Mouse (Mus musculus): ENCODE data around the gene Fry.

Fry gene

DNA sequence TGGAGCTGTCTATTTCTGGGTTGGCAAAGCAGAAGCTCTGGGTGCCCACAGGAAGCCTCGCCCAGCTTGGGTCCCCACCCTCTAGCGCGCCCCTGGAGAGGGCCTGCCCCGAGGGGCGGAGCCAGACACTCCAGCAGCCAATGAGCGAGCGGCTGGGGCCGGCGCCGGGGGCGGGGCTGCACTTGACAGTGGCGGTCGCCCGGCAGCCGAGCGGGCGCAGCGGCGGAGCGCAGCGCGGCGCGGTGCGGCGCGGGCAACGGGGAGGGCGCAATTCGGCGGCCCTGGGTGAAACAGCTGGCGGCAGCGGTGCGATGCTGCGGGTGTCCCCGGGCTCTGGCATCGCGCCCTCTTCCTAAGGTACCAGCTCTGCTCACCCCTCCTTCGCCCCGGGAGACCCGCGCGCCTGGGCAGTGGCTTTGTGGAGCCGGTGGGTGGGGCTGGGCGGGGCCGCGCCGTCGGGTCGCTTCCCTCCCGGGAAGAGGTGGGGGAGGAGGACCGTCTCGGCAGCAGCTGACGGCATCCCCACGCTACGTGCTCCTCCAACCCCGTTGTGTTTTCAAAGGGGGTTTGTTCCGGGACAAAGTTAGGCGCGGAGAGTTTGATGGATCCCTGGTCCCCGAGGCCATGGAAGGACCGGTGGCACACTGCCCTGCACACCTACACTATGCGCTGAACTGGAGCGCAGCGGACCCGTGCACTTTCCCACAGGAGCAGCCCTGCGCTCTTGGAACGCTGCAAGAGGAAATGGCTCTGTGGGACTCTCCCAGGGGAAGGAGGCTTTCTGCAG is at the start of gene Fry:
Gene Fry, plus strand, starts transcription at position 191 of the 787 bp plus-strand sequence.
- DNase-seq (ENCODE audit: low spot score), result peak; percentile 85

- peak; percentile 7 for DNase-seq (ENCODE audit: low spot score)
These were observed 48.4 kb upstream of the Fry start for GRCm38 (mm10) chr5:150070086-150070485.

GRCm38 (mm10) chr5:150071738-150072137 is 46.7 kb upstream of the Fry start:
- no peak for DNase-seq (ENCODE audit: low spot score)

GRCm38 (mm10) chr5:150079866-150080797 is 38.3 kb upstream of the Fry start:
- DNase-seq (ENCODE audit: low spot score), result no peak

GRCm38 (mm10) chr5:150082696-150083095 is 35.7 kb upstream of the Fry start:
- DNase-seq (ENCODE audit: low spot score), result no peak

DNA sequence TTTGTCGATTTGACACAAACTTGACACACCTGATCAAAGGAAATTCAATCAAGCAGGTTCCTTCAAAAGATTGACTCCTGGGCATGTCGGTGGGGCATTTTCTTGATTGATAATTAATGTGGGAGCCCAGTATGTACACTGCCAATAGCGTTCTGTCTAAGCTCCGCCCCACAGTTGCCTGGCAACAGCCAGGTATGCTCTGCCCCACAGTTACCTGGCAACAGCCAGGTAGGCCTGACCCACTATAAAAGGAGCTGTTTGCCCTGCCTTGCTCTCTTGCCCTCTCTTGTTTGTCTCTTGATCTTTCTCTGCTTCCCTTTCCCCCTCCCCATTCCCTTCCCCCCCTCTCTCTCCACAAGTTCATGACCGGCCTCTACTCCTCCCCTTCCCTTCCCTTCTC is 35.3 kb upstream of the Fry start:
- no peak for DNase-seq (ENCODE audit: low spot score)

- DNase-seq (ENCODE audit: low spot score), result peak; percentile 31
These were observed 20.8 kb upstream of the Fry start for GRCm38 (mm10) chr5:150097620-150098019.

- no peak for DNase-seq (ENCODE audit: low spot score)
These were observed 19.7 kb upstream of the Fry start for GRCm38 (mm10) chr5:150098754-150099153.

DNA sequence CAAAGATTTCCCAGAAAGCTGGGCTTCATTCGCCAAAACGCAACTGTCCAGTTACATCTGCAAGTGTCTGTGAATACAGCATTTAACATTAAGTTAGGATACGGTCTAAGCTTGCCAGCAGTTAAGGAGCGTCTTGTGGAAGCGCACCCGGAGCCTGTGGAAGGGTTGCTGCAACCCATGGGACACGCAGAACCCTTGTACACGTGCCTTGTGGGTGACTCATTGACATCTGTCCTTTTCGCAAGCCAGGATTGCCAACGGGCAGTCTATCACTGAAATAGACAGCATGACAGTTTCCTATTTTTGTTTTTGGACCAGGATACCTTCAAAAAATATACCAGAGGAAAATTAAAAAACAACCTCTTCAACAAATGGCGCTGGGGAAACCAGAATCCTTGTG is 16.7 kb upstream of the Fry start:
- no peak for DNase-seq (ENCODE audit: low spot score)

DNA sequence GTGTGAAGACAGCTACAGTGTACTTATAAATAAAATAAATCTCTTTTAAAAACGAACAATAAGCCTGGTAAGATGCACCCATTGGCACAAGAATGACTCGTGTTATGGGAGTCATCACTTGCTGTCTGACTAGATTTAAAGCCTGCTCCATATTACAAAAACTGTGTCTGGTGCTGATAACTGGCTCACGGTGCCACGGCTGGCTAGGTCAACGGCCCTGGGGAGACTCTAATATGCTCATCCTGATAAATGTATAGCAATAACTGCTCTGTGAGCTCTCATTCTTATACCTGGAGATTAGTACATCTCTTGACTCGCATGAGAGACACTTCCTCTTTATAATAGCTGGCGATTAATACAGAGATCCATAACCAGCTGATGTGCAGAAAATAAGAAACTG is 12.1 kb upstream of the Fry start:
- no peak for DNase-seq (ENCODE audit: low spot score)

DNA sequence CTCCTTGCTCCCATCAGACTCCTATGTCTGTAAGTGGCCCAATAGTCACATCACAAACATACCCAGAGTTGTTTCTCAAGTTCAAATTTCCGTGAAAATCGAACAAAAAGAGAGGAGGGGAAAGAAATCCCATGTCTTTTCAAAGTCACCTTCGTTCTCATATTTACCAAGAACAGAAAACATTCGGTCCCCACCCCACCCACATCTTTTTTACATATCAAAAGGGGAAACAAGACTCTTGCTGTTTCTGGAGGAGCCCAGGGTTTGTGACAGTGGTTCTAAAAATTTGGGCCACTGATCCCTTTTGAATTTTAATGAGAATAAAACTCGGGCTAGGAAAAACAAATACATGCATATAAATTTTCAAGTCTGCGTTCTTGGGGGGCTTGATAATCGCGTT is 7.2 kb upstream of the Fry start:
- no peak for DNase-seq (ENCODE audit: low spot score)

GRCm38 (mm10) chr5:150114007-150114406 is 4.4 kb upstream of the Fry start:
- DNase-seq (ENCODE audit: low spot score), result peak; percentile 29

DNA sequence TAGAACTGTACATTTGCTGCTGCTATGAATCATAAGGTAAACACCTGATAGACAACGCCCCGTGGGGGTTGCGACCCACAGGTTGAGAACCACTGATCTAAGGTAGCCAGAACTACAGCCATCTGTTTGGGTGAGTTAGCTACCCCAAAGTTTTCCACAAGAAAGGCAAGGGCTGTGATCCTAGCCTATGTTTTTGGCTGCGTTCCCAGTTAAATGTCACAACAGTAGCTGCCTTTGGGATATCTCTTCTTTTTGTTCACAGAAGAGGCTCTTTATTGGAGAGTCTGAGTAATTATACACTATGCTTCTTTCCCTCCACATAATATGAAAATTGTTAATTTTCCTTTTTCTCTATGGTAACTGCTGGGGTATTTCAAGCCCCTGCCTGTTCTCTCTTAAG is 3.7 kb upstream of the Fry start:
- DNase-seq (ENCODE audit: low spot score), result no peak

DNA sequence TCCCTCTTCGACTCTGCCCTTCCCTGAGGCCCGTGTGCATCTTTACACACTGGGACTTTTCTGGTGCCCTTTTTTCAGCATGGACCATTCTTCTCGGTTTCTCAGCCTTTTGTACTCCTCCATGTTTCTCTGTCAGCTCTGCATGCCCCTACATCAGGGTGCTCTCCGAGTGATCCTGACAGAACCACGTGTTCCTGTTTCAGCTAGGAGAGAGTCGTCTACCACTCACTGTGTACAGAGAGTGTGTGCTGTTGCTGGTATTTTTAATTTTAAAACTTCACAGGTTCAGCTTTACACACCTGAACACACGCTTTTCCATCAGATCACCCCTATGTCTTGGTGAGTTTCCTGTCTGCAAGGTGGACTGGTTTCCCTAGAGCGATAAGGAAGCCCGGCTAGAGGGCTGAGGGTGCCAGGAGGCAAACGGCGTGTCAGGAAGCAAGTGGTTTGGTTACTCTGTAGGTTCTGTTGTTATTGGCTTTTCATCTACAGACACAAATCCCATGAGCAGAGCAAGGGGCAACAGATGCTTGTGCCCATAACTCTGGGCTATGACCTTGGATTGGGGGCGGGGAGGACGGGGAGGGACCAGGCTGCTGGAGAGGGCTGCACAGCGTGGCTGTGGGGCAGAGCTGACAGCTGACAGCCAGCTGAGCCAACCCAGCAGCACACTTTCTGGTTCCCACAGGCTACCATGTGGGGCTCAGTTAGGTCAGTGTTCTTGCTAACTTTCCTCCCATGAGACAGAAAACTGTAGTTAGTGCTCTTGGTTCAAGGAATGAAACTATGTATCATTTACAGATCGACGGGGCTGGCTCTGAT is 3.0 kb upstream of the Fry start:
- no peak for DNase-seq (ENCODE audit: low spot score)

- no peak for DNase-seq (ENCODE audit: low spot score)
These were observed 2.1 kb upstream of the Fry start for GRCm38 (mm10) chr5:150116216-150116905.

GRCm38 (mm10) chr5:150116906-150117216 is 1.6 kb upstream of the Fry start:
- DNase-seq (ENCODE audit: low spot score), result no peak

- DNase-seq (ENCODE audit: low spot score), result no peak
These were observed 356 bp upstream of the Fry start for GRCm38 (mm10) chr5:150118124-150118454.

- no peak for DNase-seq (ENCODE audit: low spot score)
These were observed 2.2 kb downstream of the Fry start for GRCm38 (mm10) chr5:150120676-150121075.

- no peak for DNase-seq (ENCODE audit: low spot score)
These were observed 3.6 kb downstream of the Fry start for GRCm38 (mm10) chr5:150122095-150122494.

DNA sequence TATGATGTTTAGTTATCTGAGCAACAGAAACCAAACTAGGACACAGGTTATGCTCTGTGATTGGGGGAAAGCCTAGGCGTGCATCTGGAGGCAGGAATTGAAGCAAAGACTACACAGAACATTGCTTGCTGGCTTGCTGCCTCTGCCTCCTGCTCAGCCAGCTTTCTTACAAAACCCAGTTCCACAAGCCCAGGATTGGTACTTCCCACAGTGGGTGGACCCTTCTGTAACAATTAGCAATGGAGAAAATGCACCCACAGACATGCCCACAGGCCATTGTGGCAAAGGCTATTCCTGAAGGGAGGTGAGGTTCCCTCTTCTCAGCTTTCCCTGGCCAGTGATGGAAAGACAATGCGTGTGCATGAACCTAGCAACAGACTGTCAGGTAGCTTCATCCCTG is 4.1 kb downstream of the Fry start:
- no peak for DNase-seq (ENCODE audit: low spot score)

GRCm38 (mm10) chr5:150125920-150126319 is 7.5 kb downstream of the Fry start:
- DNase-seq (ENCODE audit: low spot score), result no peak

GRCm38 (mm10) chr5:150128432-150128831 is 10.0 kb downstream of the Fry start:
- DNase-seq (ENCODE audit: low spot score), result no peak

Measured in ovary, postnatal 14 days (tissue).